Mouse (Mus musculus) liver, postnatal 0 days (tissue): ENCODE measurements around the gene Tmem129. TPM values are rescaled to one million over a fixed set of nuclear protein-coding genes. Genes with fewer than 3 reads are reported as not detected.

Experiments used
- ATAC-seq: fragments of 200-750 bp; cut with Nextera tagmentation; 2 replicates; pipeline ENCODE4 v1.8.0; 2017; ENCODE audit warnings: mild to moderate bottlenecking, moderate library complexity
- DNase-seq: peaks from one replicate; pipeline ENCODE4 v3.0.0-alpha.2; 2016
- H3K27ac ChIP-seq: fragments of 300-500 bp; sonication (generic); 2 replicates; pipeline ENCODE4 v1.5.1; 2014; ENCODE audit warnings: antibody characterized with exemption, moderate library complexity, mild to moderate bottlenecking, low read depth
- H3K27me3 ChIP-seq: fragments of 300-500 bp; sonication (generic); 2 replicates; pipeline ENCODE4 v1.6.1; 2014; ENCODE audit warnings: low read length, control low read depth, mixed read lengths; ENCODE audit not compliant: insufficient read depth
- H3K36me3 ChIP-seq: fragments of 300-500 bp; sonication (generic); replicated peaks from 2 replicates; pipeline ENCODE4 v1.6.1; 2014; ENCODE audit warnings: mild to moderate bottlenecking, control low read depth, low read length, moderate library complexity, mixed read lengths; ENCODE audit not compliant: insufficient read depth
- H3K4me1 ChIP-seq: fragments of 300-500 bp; sonication (generic); 2 replicates; pipeline ENCODE4 v1.6.1; 2014; ENCODE audit warnings: antibody characterized with exemption, mild to moderate bottlenecking, control low read depth; ENCODE audit not compliant: insufficient read depth
- H3K4me2 ChIP-seq: fragments of 300-500 bp; sonication (generic); 2 replicates; pipeline ENCODE4 v1.6.1; 2014; ENCODE audit warnings: low read depth, mild to moderate bottlenecking, low read length, moderate library complexity, mixed read lengths
- H3K4me3 ChIP-seq: fragments of 300-500 bp; sonication (generic); 2 replicates; pipeline ENCODE4 v1.5.1; 2014; ENCODE audit warnings: low read depth, low read length
- H3K9ac ChIP-seq: fragments of 300-500 bp; sonication (generic); replicated peaks from 2 replicates; pipeline ENCODE4 v1.6.1; 2014; ENCODE audit warnings: mild to moderate bottlenecking, moderate library complexity
- H3K9me3 ChIP-seq: fragments of 300-500 bp; sonication (generic); 2 replicates; pipeline ENCODE4 v1.6.1; 2016; ENCODE audit warnings: mild to moderate bottlenecking, control low read depth, low read length, mixed read lengths
- CTCF ChIP-seq: sonication (generic); IDR thresholded peaks from 2 replicates; pipeline ENCODE4 v1.5.1; 2016; ENCODE audit warnings: antibody characterized with exemption, low read depth
- EP300 ChIP-seq: IDR thresholded peaks from 2 replicates; pipeline ENCODE4 v1.6.1; 2016; ENCODE audit warnings: antibody characterized with exemption, low read depth, mild to moderate bottlenecking
- WGBS: fragments of 180-500 bp; shearing (Covaris S2); extraction: QIAGEN DNeasy Blood & Tissue Kit; methylation state at CpG from one replicate; pipeline ENCODE4 v1.1.7; 2014; ENCODE audit not compliant: insufficient replicate concordance; 5-methylcytosine and 5-hydroxymethylcytosine counted together
- polyA plus RNA-seq: library from polyadenylated mRNA; unstranded; fragments of >200 nt; fragmentation: Nextera tagmentation; extraction: Ambion mirVana; gene quantifications from 2 replicates; pipeline ENCODE4 v1.2.1, GENCODE M21; 2015

The Tmem129 gene
- polyA plus RNA-seq, 1 experiment from 2014 or later, result 16.5 TPM

DNA sequence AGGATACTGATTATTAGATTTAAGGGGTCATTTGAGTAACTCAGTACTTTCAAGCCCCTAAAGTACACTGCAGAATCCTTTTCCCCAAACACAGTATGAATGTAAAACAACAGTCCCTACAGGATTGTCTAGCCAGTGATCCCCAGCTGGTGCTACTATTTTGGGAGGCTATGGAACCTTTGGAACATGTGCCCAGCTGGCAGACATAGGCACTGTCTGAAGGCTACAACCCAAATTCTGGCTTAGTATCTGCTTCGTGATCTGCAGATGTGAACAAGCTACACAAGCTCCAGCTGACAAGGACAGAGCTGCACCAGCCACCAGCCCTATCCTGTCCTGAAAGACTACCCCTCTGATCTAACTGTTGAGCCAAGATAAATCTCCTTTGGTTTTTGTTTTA is 25.7 kb downstream of the Tmem129 start:
- Histone ChIP-seq H3K9me3 (no peaks in the 10 kb centered on the region), H3K4me2 (no peak overlapping the region), H3K4me3 (no peak overlapping the region), H3K9ac (no peak overlapping the region), H3K4me1 (peaks cover 20% of the 10 kb centered on the region), H3K27me3 (no peaks in the 10 kb centered on the region), H3K36me3 (peaks cover 6% of the 10 kb centered on the region), H3K27ac (no peak overlapping the region)
- WGBS, result 74% methylated on average over 1 of the region's 1 CpGs
- TF ChIP-seq CTCF (no peak), EP300 (no peak)
- DNase-seq (no peak), ATAC-seq (no peak)

DNA sequence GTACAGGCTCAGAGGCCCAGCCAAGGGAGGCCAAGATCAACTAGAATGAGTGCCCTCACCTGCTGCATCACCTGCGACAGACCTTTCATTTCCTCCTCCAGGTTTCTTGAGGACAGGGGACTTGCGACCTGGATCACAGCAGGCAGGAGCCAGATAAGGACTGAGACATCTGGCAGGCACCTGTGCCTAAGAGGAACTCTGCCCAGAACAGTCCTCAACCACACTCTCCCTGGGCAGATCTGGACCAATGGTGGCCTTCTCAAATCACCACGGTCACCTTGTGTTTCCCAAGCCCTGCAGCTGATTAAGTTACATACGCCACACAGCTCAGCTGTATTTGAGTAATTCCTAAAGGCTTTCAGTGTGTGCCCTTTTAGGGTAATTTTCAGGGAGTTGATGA is 27.6 kb downstream of the Tmem129 start:
- Histone ChIP-seq H3K9me3 (no peaks in the 10 kb centered on the region), H3K27ac (peak overlapping the region; percentile 75), H3K4me1 (peaks cover 23% of the 10 kb centered on the region), H3K4me2 (peak overlapping the region; percentile 92), H3K9ac (peak overlapping the region; percentile 59), H3K27me3 (no peaks in the 10 kb centered on the region), H3K4me3 (peak overlapping the region; percentile 68), H3K36me3 (no peaks in the 10 kb centered on the region)
- DNase-seq (no peak), ATAC-seq (no peak)
- no peak for TF ChIP-seq EP300
- WGBS, result 55% methylated on average over 4 of the region's 4 CpGs

DNA sequence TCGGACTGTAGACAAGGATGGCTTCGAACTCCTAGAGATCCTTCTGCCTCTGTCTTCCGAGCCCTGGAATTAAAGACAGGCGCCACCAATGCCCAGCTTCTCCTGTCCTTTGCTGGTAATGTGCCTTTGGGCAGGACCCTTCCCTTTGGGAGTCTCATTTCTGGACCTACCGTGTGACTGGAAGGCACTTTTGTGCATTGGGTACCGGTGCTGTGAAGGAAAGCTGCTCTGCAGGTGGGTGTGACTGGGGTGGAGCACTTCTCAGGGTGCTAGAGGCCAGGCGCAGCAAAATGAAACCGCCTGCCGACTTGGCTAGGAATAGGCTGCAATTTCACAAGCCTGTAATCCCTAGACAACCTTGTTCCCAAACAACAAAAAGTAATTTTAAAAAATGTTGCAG is 28.2 kb downstream of the Tmem129 start:
- H3K4me2 ChIP-seq, result peak overlapping the region; percentile 92
- H3K27me3 ChIP-seq, result no peaks in the 10 kb centered on the region
- DNase-seq (peak; percentile 59), ATAC-seq (peak; percentile 37)
- TF ChIP-seq EP300, result no peak
- 0 out of 2 replicates have a peak, but pooled peaks have one; percentile 12 for TF ChIP-seq CTCF
- peak overlapping the region; percentile 59 for H3K9ac ChIP-seq
- WGBS, result 2% methylated on average over 9 of the region's 9 CpGs
- peaks cover 23% of the 10 kb centered on the region for H3K4me1 ChIP-seq
- no peaks in the 10 kb centered on the region for H3K36me3 ChIP-seq
- H3K9me3 ChIP-seq, result no peaks in the 10 kb centered on the region
- peak overlapping the region; percentile 75 for H3K27ac ChIP-seq
- H3K4me3 ChIP-seq, result peak overlapping the region; percentile 68

DNA sequence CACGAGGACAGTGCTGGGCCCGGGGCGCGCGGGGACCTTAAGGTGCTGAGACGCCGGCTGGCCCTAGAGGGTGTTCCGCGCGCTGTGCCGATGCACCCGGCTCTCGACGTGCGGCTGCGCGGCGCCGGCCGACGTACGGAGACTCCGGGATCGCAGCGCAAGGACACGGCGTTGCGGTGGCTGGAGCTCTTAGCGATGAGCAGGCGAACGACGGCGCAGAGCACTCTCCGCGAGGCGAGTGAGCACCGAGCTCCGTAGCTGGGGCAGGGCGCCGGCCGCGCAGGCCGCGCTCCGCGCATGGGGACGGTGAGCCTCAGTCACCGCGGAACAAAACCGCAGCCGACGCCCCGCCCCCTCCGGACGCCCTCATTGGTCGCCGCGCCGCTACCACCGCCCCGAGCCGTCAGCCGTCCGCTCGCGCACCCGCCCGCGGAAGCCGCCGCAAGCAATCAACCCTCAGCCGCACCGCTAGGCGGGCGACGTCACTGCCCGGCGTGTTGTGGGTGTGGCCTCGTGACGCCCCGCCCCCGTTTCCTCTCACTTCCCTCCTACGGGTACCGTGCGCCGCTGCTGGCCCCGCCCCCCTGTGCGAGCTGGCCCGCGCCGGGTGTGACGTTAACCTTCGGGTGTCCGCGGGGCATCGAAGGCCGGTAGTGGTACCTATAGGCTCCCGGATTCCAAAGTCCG is 28.8 kb downstream of the Tmem129 start, which contains the start of the genes Fam53a and Gm9903:
Gene Fam53a (minus strand): TSS at position 335 of the 687 bp plus-strand sequence.
Gene Gm9903 (plus strand): TSS at position 625 of the 687 bp plus-strand sequence.
- WGBS, result 2% methylated on average over 80 of the region's 99 CpGs
- Histone ChIP-seq H3K9ac (peak within 1 kb of the TSS; percentile 88), H3K4me3 (peak within 1 kb of the TSS; percentile 68), H3K4me1 (peaks cover 23% of the 10 kb centered on the region), H3K9me3 (no peaks in the 10 kb centered on the region), H3K4me2 (peak within 1 kb of the TSS; percentile 92), H3K27me3 (no peaks in the 10 kb centered on the region), H3K36me3 (no peaks in the 10 kb centered on the region), H3K27ac (peak within 1 kb of the TSS; percentile 85)
- ATAC-seq (peak; percentile 96), DNase-seq (peak; percentile 100)
- TF ChIP-seq CTCF, result peak; percentile 36
- no peak for TF ChIP-seq EP300

DNA sequence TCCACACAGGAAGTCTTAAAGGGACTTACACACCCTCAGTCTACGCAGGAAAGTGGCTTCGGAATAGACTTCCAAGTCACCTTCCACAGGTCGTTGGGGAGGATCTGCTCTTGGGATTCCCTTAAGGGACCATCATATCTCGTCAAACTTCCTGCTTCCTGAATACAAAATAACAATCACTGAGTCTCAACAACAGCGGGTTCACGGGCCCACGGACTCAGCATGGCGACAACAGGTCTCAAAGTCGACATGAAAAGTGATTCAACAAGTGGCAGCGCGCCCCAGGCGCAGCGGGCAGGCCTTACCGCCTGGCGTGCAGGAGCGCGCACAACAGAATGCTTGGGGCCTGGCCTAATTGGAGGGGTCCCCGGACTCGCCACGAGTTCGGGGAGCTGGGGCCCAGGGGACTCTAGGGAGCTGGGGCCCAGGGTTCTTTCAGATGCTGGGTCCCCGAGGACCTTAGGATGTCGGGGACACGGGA is 29.4 kb downstream of the Tmem129 start:
- under 1% methylated on average over 24 of the region's 24 CpGs for WGBS
- H3K4me3 ChIP-seq, result peak overlapping the region; percentile 68
- H3K27me3 ChIP-seq, result no peaks in the 10 kb centered on the region
- DNase-seq (peak; percentile 70), ATAC-seq (peak; percentile 33)
- H3K4me1 ChIP-seq, result peaks cover 23% of the 10 kb centered on the region
- H3K9me3 ChIP-seq, result no peaks in the 10 kb centered on the region
- peak overlapping the region; percentile 88 for H3K9ac ChIP-seq
- H3K4me2 ChIP-seq, result peak overlapping the region; percentile 92
- H3K27ac ChIP-seq, result peak overlapping the region; percentile 85
- TF ChIP-seq EP300, result no peak
- TF ChIP-seq CTCF, result no peak
- H3K36me3 ChIP-seq, result no peaks in the 10 kb centered on the region

DNA sequence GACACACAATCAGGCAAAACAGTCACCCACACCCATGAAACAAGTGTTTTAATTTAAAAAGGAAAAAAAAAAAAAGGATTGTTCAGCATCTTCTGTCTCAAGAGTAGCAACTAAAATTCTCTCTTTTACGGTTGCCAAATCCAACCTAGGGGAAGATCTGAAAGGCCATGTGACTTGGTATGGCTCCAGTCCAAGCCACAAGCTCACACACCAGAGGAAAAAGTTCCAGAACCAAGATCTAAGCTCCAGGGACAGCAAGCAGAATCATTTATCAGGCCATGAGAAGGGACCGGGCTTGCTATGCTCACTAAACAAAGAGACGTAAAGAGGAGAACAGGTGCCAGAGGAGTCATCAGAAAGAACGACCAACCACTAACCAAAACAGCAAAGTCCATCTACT is 30.2 kb downstream of the Tmem129 start:
- H3K4me1 ChIP-seq, result peaks cover 23% of the 10 kb centered on the region
- WGBS, result 17% methylated on average over 4 of the region's 4 CpGs
- H3K9ac ChIP-seq, result no peak overlapping the region
- H3K27ac ChIP-seq, result no peak overlapping the region
- ATAC-seq, result no peak
- peak overlapping the region; percentile 92 for H3K4me2 ChIP-seq
- peak overlapping the region; percentile 68 for H3K4me3 ChIP-seq
- no peak for TF ChIP-seq EP300
- TF ChIP-seq CTCF, result no peak
- H3K9me3 ChIP-seq, result no peaks in the 10 kb centered on the region
- no peaks in the 10 kb centered on the region for H3K27me3 ChIP-seq
- H3K36me3 ChIP-seq, result peaks cover 3% of the 10 kb centered on the region; the same call in 1 of the 2 replicates
- DNase-seq, result no peak
